In genomic region chr17:50867297-50867696, GRCm38 (mm10) we compare ENCODE assay signal across 31 mouse cellular contexts.
"Had no signal": no experiment of that assay in that cellular context is flagged by ENCODE, and none has a peak within 500 bp of the region (broad histone marks: within the 10 kb centered on the region; RNA-seq: fewer than 3 reads in every experiment).

No protein-coding gene starts in this region.

- H3K27me3 ChIP-seq: limb, embryonic 12.5 days; limb, embryonic 13.5 days; limb, embryonic 15.5 days; liver, embryonic 12.5 days; liver, embryonic 13.5 days; liver, embryonic 15.5 days; lung, embryonic 15.5 days; megakaryocyte, embryonic 14.5 days; midbrain, embryonic 12.5 days; midbrain, embryonic 13.5 days; midbrain, embryonic 15.5 days; neural tube, embryonic 12.5 days had no signal

- ATAC-seq: liver, embryonic 12.5 days; liver, postnatal 0 days; lung, postnatal 0 days; midbrain, embryonic 13.5 days; midbrain, embryonic 15.5 days had no signal

- H3K36me3 ChIP-seq: limb, embryonic 10.5 days; limb, embryonic 12.5 days; limb, embryonic 13.5 days; limb, embryonic 15.5 days; liver, embryonic 15.5 days; lung, embryonic 15.5 days; midbrain, embryonic 12.5 days; midbrain, embryonic 13.5 days; midbrain, embryonic 15.5 days; neural tube, embryonic 12.5 days had no signal

- H3K4me2 ChIP-seq: limb, embryonic 12.5 days; limb, embryonic 13.5 days; limb, embryonic 15.5 days; liver, embryonic 11.5 days; liver, embryonic 12.5 days; liver, embryonic 13.5 days; liver, embryonic 15.5 days; lung, embryonic 14.5 days; lung, embryonic 15.5 days; midbrain, embryonic 12.5 days; midbrain, embryonic 13.5 days; midbrain, embryonic 15.5 days; neural tube, embryonic 12.5 days had no signal

- H3K4me1 ChIP-seq: limb, embryonic 10.5 days; limb, embryonic 12.5 days; limb, embryonic 13.5 days; limb, embryonic 15.5 days; liver, embryonic 12.5 days; liver, embryonic 13.5 days; liver, embryonic 15.5 days; lung, embryonic 15.5 days; midbrain, embryonic 10.5 days; midbrain, embryonic 12.5 days; midbrain, embryonic 13.5 days; midbrain, embryonic 15.5 days; neural tube, embryonic 12.5 days had no signal

- H3K9me3 ChIP-seq: limb, embryonic 10.5 days; limb, embryonic 12.5 days; limb, embryonic 13.5 days; limb, embryonic 15.5 days; liver, embryonic 12.5 days; liver, embryonic 13.5 days; liver, embryonic 15.5 days; lung, embryonic 15.5 days; megakaryocyte, embryonic 14.5 days; midbrain, embryonic 10.5 days; midbrain, embryonic 12.5 days; midbrain, embryonic 13.5 days; midbrain, embryonic 15.5 days; neural tube, embryonic 12.5 days had no signal

- DNase-seq: left cerebral cortex, postnatal 4 days; liver; liver, embryonic 13.5 days; liver, postnatal 0 days; lung, adult 18-20 months; lung, adult 2 months; lung, embryonic 14.5 days; lung, postnatal 10 days; lung, postnatal 14 days; lung, postnatal 36 days; lung, postnatal 4 days; midbrain, embryonic 14.5 days had no signal

- H3K27ac ChIP-seq: left cerebral cortex, adult 2 months; limb, embryonic 10.5 days; limb, embryonic 12.5 days; limb, embryonic 13.5 days; limb, embryonic 15.5 days; liver, embryonic 12.5 days; liver, embryonic 13.5 days; liver, embryonic 14.5 days; liver, embryonic 15.5 days; lung, embryonic 15.5 days; macrophage; midbrain, embryonic 10.5 days; midbrain, embryonic 12.5 days; midbrain, embryonic 13.5 days; midbrain, embryonic 15.5 days; neural tube, embryonic 12.5 days had no signal

- H3K4me3 ChIP-seq: left cerebral cortex, adult 2 months; limb, embryonic 10.5 days; limb, embryonic 12.5 days; limb, embryonic 13.5 days; limb, embryonic 15.5 days; liver, embryonic 12.5 days; liver, embryonic 13.5 days; liver, embryonic 15.5 days; lung, embryonic 15.5 days; megakaryocyte, embryonic 14.5 days; midbrain, embryonic 10.5 days; midbrain, embryonic 12.5 days; midbrain, embryonic 13.5 days; midbrain, embryonic 15.5 days; myocyte; neural tube, embryonic 12.5 days had no signal

- H3K9ac ChIP-seq: limb, embryonic 12.5 days; limb, embryonic 13.5 days; limb, embryonic 15.5 days; liver, embryonic 12.5 days; liver, embryonic 13.5 days; liver, embryonic 14.5 days; liver, embryonic 15.5 days; liver, postnatal 0 days; lung, embryonic 14.5 days; lung, embryonic 15.5 days; midbrain, embryonic 12.5 days; midbrain, embryonic 13.5 days; midbrain, embryonic 15.5 days; neural tube, embryonic 12.5 days had no signal
